Mouse (Mus musculus): ENCODE results near the gene Cacna1s. TPM values are rescaled to one million over a fixed set of nuclear protein-coding genes. Genes with fewer than 3 reads are reported as not detected.
A peak's percentile ranks its signal among the peaks of the same experiment; 100 is the strongest.

Cacna1s gene
- polyA plus RNA-seq, 1 experiment from 2014 or later = not detected

- no peak overlapping the region for H3K9ac ChIP-seq (replicated peaks; ENCODE audit: low read depth, low read length)
- no peak for ATAC-seq (ENCODE audit: insufficient number of reproducible peaks, insufficient read depth, low FRiP score, low read depth)
Measured at GRCm38 (mm10) chr1:136045774-136046173, 6.8 kb upstream of the Cacna1s start.

GRCm38 (mm10) chr1:136047432-136047831 is 5.1 kb upstream of the Cacna1s start:
- Histone ChIP-seq H3K36me3 (ENCODE audit: control insufficient read depth, insufficient read depth, low read length) (no peaks in the 10 kb centered on the region), H3K9ac (replicated peaks; ENCODE audit: low read depth, low read length) (no peak overlapping the region), H3K4me1 (ENCODE audit: control insufficient read depth, insufficient read depth, low read length) (peaks cover 12% of the 10 kb centered on the region; the same call in 1 of the 2 replicates), H3K9me3 (ENCODE audit: control insufficient read depth, low read depth, low read length) (no peaks in the 10 kb centered on the region), H3K4me3 (ENCODE audit: low read depth, low read length) (no peak overlapping the region), H3K27ac (ENCODE audit: low read length) (no peak overlapping the region), H3K4me2 (replicated peaks; ENCODE audit: low read depth, low read length) (no peak overlapping the region), H3K27me3 (ENCODE audit: control insufficient read depth, insufficient read depth, low read length) (peaks cover 15% of the 10 kb centered on the region)
- ATAC-seq (ENCODE audit: insufficient number of reproducible peaks, insufficient read depth, low FRiP score, low read depth) = no peak
- 3% methylated on average over 2 of the region's 2 CpGs for WGBS

More at GRCm38 (mm10) chr1:136045774-136046173, 6.8 kb upstream of the Cacna1s start:
- H3K4me3 ChIP-seq (ENCODE audit: low read depth, low read length) = no peak overlapping the region
- WGBS = 10% methylated on average over 4 of the region's 4 CpGs
- peaks cover 9% of the 10 kb centered on the region for H3K27me3 ChIP-seq (ENCODE audit: control insufficient read depth, insufficient read depth, low read length)
- no peak overlapping the region for H3K27ac ChIP-seq (ENCODE audit: low read length)
- no peak overlapping the region for H3K4me2 ChIP-seq (replicated peaks; ENCODE audit: low read depth, low read length)
- no peaks in the 10 kb centered on the region for H3K36me3 ChIP-seq (ENCODE audit: control insufficient read depth, insufficient read depth, low read length)
- peaks cover 10% of the 10 kb centered on the region for H3K4me1 ChIP-seq (ENCODE audit: control insufficient read depth, insufficient read depth, low read length)
- no peaks in the 10 kb centered on the region for H3K9me3 ChIP-seq (ENCODE audit: control insufficient read depth, low read depth, low read length)

GRCm38 (mm10) chr1:136047894-136048293 is 4.7 kb upstream of the Cacna1s start:
- Histone ChIP-seq H3K36me3 (ENCODE audit: control insufficient read depth, insufficient read depth, low read length) (no peaks in the 10 kb centered on the region), H3K9ac (replicated peaks; ENCODE audit: low read depth, low read length) (no peak overlapping the region), H3K4me2 (replicated peaks; ENCODE audit: low read depth, low read length) (no peak overlapping the region), H3K4me3 (ENCODE audit: low read depth, low read length) (no peak overlapping the region), H3K4me1 (ENCODE audit: control insufficient read depth, insufficient read depth, low read length) (peaks cover 12% of the 10 kb centered on the region; the same call in 1 of the 2 replicates), H3K9me3 (ENCODE audit: control insufficient read depth, low read depth, low read length) (no peaks in the 10 kb centered on the region), H3K27ac (ENCODE audit: low read length) (no peak overlapping the region), H3K27me3 (ENCODE audit: control insufficient read depth, insufficient read depth, low read length) (peaks cover 15% of the 10 kb centered on the region)
- 70% methylated on average over 9 of the region's 9 CpGs for WGBS
- ATAC-seq (ENCODE audit: insufficient number of reproducible peaks, insufficient read depth, low FRiP score, low read depth) = no peak

- Histone ChIP-seq H3K9me3 (ENCODE audit: control insufficient read depth, low read depth, low read length) (no peaks in the 10 kb centered on the region), H3K9ac (replicated peaks; ENCODE audit: low read depth, low read length) (no peak within 1 kb of the TSS), H3K27ac (ENCODE audit: low read length) (no peak within 1 kb of the TSS), H3K4me3 (ENCODE audit: low read depth, low read length) (peak within 1 kb of the TSS; percentile 29), H3K4me1 (ENCODE audit: control insufficient read depth, insufficient read depth, low read length) (peaks cover 12% of the 10 kb centered on the region; the same call in 1 of the 2 replicates), H3K36me3 (ENCODE audit: control insufficient read depth, insufficient read depth, low read length) (no peaks in the 10 kb centered on the region), H3K27me3 (ENCODE audit: control insufficient read depth, insufficient read depth, low read length) (peaks cover 15% of the 10 kb centered on the region), H3K4me2 (replicated peaks; ENCODE audit: low read depth, low read length) (peak within 1 kb of the TSS; percentile 42)
- 23% methylated on average over 29 of the region's 29 CpGs for WGBS
- 0 out of 2 replicates have a peak, but pooled peaks have one; percentile 1 for ATAC-seq (ENCODE audit: insufficient number of reproducible peaks, insufficient read depth, low FRiP score, low read depth)
Measured at GRCm38 (mm10) chr1:136050312-136051012, 2.1 kb upstream of the Cacna1s start, which contains the start of gene Ascl5. Gene Ascl5, plus strand, starts transcription at chr1:136050804.

GRCm38 (mm10) chr1:136051013-136051315 is 1.6 kb upstream of the Cacna1s start:
- under 1% methylated on average over 32 of the region's 36 CpGs for WGBS
- H3K36me3 ChIP-seq (ENCODE audit: control insufficient read depth, insufficient read depth, low read length) = no peaks in the 10 kb centered on the region
- H3K4me1 ChIP-seq (ENCODE audit: control insufficient read depth, insufficient read depth, low read length) = peaks cover 12% of the 10 kb centered on the region; the same call in 1 of the 2 replicates
- H3K4me3 ChIP-seq (ENCODE audit: low read depth, low read length) = peak overlapping the region; percentile 29
- no peak overlapping the region for H3K9ac ChIP-seq (replicated peaks; ENCODE audit: low read depth, low read length)
- no peaks in the 10 kb centered on the region for H3K9me3 ChIP-seq (ENCODE audit: control insufficient read depth, low read depth, low read length)
- no peak for ATAC-seq (ENCODE audit: insufficient number of reproducible peaks, insufficient read depth, low FRiP score, low read depth)
- H3K27ac ChIP-seq (ENCODE audit: low read length) = no peak overlapping the region
- H3K4me2 ChIP-seq (replicated peaks; ENCODE audit: low read depth, low read length) = peak overlapping the region; percentile 42
- H3K27me3 ChIP-seq (ENCODE audit: control insufficient read depth, insufficient read depth, low read length) = peaks cover 15% of the 10 kb centered on the region

GRCm38 (mm10) chr1:136051465-136051864 is 1.1 kb upstream of the Cacna1s start:
- Histone ChIP-seq H3K36me3 (ENCODE audit: control insufficient read depth, insufficient read depth, low read length) (no peaks in the 10 kb centered on the region), H3K27me3 (ENCODE audit: control insufficient read depth, insufficient read depth, low read length) (peaks cover 15% of the 10 kb centered on the region), H3K4me1 (ENCODE audit: control insufficient read depth, insufficient read depth, low read length) (peaks cover 12% of the 10 kb centered on the region; the same call in 1 of the 2 replicates), H3K9me3 (ENCODE audit: control insufficient read depth, low read depth, low read length) (no peaks in the 10 kb centered on the region), H3K27ac (ENCODE audit: low read length) (no peak overlapping the region), H3K4me2 (replicated peaks; ENCODE audit: low read depth, low read length) (peak overlapping the region; percentile 42), H3K4me3 (ENCODE audit: low read depth, low read length) (peak overlapping the region; percentile 29), H3K9ac (replicated peaks; ENCODE audit: low read depth, low read length) (no peak overlapping the region)
- ATAC-seq (ENCODE audit: insufficient number of reproducible peaks, insufficient read depth, low FRiP score, low read depth) = peak; percentile 73; the same call in 1 of the 2 replicates
- 0% methylated on average over 6 of the region's 6 CpGs for WGBS

GRCm38 (mm10) chr1:136055771-136056170 is 3.2 kb downstream of the Cacna1s start:
- Histone ChIP-seq H3K27ac (ENCODE audit: low read length) (no peak overlapping the region), H3K4me2 (replicated peaks; ENCODE audit: low read depth, low read length) (no peak overlapping the region), H3K9ac (replicated peaks; ENCODE audit: low read depth, low read length) (no peak overlapping the region), H3K36me3 (ENCODE audit: control insufficient read depth, insufficient read depth, low read length) (no peaks in the 10 kb centered on the region), H3K27me3 (ENCODE audit: control insufficient read depth, insufficient read depth, low read length) (peaks cover 7% of the 10 kb centered on the region; the same call in 1 of the 2 replicates), H3K4me1 (ENCODE audit: control insufficient read depth, insufficient read depth, low read length) (peaks cover 9% of the 10 kb centered on the region; the same call in 1 of the 2 replicates), H3K9me3 (ENCODE audit: control insufficient read depth, low read depth, low read length) (no peaks in the 10 kb centered on the region), H3K4me3 (ENCODE audit: low read depth, low read length) (no peak overlapping the region)
- no peak for ATAC-seq (ENCODE audit: insufficient number of reproducible peaks, insufficient read depth, low FRiP score, low read depth)
- WGBS = 78% methylated on average over 3 of the region's 3 CpGs

- H3K27me3 ChIP-seq (ENCODE audit: control insufficient read depth, insufficient read depth, low read length) = no peaks in the 10 kb centered on the region
- 42% methylated on average over 3 of the region's 3 CpGs for WGBS
- H3K9me3 ChIP-seq (ENCODE audit: control insufficient read depth, low read depth, low read length) = no peaks in the 10 kb centered on the region
- no peak overlapping the region for H3K9ac ChIP-seq (replicated peaks; ENCODE audit: low read depth, low read length)
- no peak overlapping the region for H3K4me2 ChIP-seq (replicated peaks; ENCODE audit: low read depth, low read length)
- no peak overlapping the region for H3K27ac ChIP-seq (ENCODE audit: low read length)
- no peaks in the 10 kb centered on the region for H3K36me3 ChIP-seq (ENCODE audit: control insufficient read depth, insufficient read depth, low read length)
- H3K4me3 ChIP-seq (ENCODE audit: low read depth, low read length) = no peak overlapping the region
- H3K4me1 ChIP-seq (ENCODE audit: control insufficient read depth, insufficient read depth, low read length) = no peaks in the 10 kb centered on the region
- peak; percentile 54 for ATAC-seq (ENCODE audit: insufficient number of reproducible peaks, insufficient read depth, low FRiP score, low read depth)
Measured at GRCm38 (mm10) chr1:136058594-136058993, 6.0 kb downstream of the Cacna1s start.

Data from stomach, embryonic 14.5 days (tissue).